Mouse (Mus musculus) MEL (cell line): Measurements from ENCODE around the gene Dock4. TPM values are rescaled to one million over a fixed set of nuclear protein-coding genes. Genes with fewer than 3 reads are reported as not detected.

ENCODE experiments used
- DNase-seq: peaks from one replicate; pipeline ENCODE4 v3.0.0; 2011; ENCODE audit warnings: low read depth, low spot score
- H3K27ac ChIP-seq: 2 replicates; pipeline ENCODE4 v1.5.1; 2012; ENCODE audit warnings: low read depth, mild to moderate bottlenecking, control low read depth, low read length, moderate library complexity; ENCODE audit not compliant: control insufficient read depth
- H3K27me3 ChIP-seq, 2 experiments: fragments of 150-350 bp in 1 of 2; sonication (generic) in 1 of 2; 2 replicates each; pipeline ENCODE4 v1.6.1; 2012; ENCODE audit warnings: low read length in 2 of 2, mild to moderate bottlenecking in 2 of 2, improper control_type of control experiment in 1 of 2, moderate library complexity in 1 of 2; ENCODE audit not compliant: insufficient read depth in 2 of 2, control insufficient read depth in 1 of 2
- H3K36me3 ChIP-seq, 2 experiments: 2 replicates each; pipeline ENCODE4 v1.6.1; 2012 to 2014; ENCODE audit warnings: low read length in 2 of 2, improper control_type of control experiment in 1 of 2, inconsistent platforms in 1 of 2, mild to moderate bottlenecking in 1 of 2; ENCODE audit not compliant: insufficient read depth in 2 of 2, control insufficient read depth in 1 of 2
- H3K4me1 ChIP-seq, 2 experiments: fragments of 150-350 bp in 1 of 2; sonication (generic) in 1 of 2; 2 replicates each; pipeline ENCODE4 v1.6.1; 2012; ENCODE audit warnings: low read length in 2 of 2, improper control_type of control experiment in 1 of 2, mild to moderate bottlenecking in 1 of 2; ENCODE audit not compliant: insufficient read depth in 2 of 2, control insufficient read depth in 1 of 2
- H3K4me3 ChIP-seq, 2 experiments: fragments of 150-350 bp in 1 of 2; sonication (generic) in 1 of 2; 2 replicates each; pipeline ENCODE4 v1.5.1; 2012; ENCODE audit warnings: low read depth in 2 of 2, low read length in 2 of 2, mild to moderate bottlenecking in 2 of 2, moderate library complexity in 2 of 2, control low read depth in 1 of 2, improper control_type of control experiment in 1 of 2; ENCODE audit not compliant: control insufficient read depth in 1 of 2, insufficient read depth in 1 of 2
- H3K79me2 ChIP-seq: 2 replicates; pipeline ENCODE4 v1.6.1; 2012; ENCODE audit warnings: mild to moderate bottlenecking, low read length, moderate library complexity; ENCODE audit not compliant: control insufficient read depth, poor library complexity, insufficient read depth
- H3K9ac ChIP-seq: 2 replicates; pipeline ENCODE4 v1.6.1; 2012; ENCODE audit warnings: low read depth, mild to moderate bottlenecking, control low read depth, low read length, moderate library complexity; ENCODE audit not compliant: control insufficient read depth, poor library complexity, severe bottlenecking
- H3K9me3 ChIP-seq: fragments of 150-350 bp; sonication (generic); replicated peaks from 2 replicates; pipeline ENCODE4 v1.6.1; 2012; ENCODE audit warnings: mild to moderate bottlenecking, low read length, improper control_type of control experiment, moderate library complexity; ENCODE audit not compliant: insufficient read depth
- BHLHE40 ChIP-seq: IDR thresholded peaks from 2 replicates; pipeline ENCODE4 v1.6.1; 2012; ENCODE audit warnings: low read depth, mild to moderate bottlenecking, inconsistent platforms, low read length, improper control_type of control experiment, borderline replicate concordance
- CHD1 ChIP-seq: IDR thresholded peaks from 2 replicates; pipeline ENCODE4 v1.6.1; 2012; ENCODE audit warnings: low read depth, mild to moderate bottlenecking, inconsistent platforms, low read length, improper control_type of control experiment
- CTCF ChIP-seq, 3 experiments: IDR thresholded peaks in 2 of 3; conservative IDR thresholded peaks in 1 of 3; 2 replicates each; pipeline ENCODE4 v1.5.1; 2011 to 2012; ENCODE audit warnings: low read length in 3 of 3, low read depth in 2 of 3, mild to moderate bottlenecking in 2 of 3, improper control_type of control experiment in 1 of 3, inconsistent platforms in 1 of 3, mixed read lengths in 1 of 3, moderate library complexity in 1 of 3; ENCODE audit not compliant: control insufficient read depth in 1 of 3, insufficient read depth in 1 of 3, poor library complexity in 1 of 3, severe bottlenecking in 1 of 3
- E2F4 ChIP-seq: IDR thresholded peaks from 2 replicates; pipeline ENCODE4 v1.6.1; 2011; ENCODE audit warnings: low read depth, low read length, improper control_type of control experiment, borderline replicate concordance
- ELF1 ChIP-seq: IDR thresholded peaks from 2 replicates; pipeline ENCODE4 v1.6.1; 2014; ENCODE audit warnings: low read depth, mild to moderate bottlenecking, inconsistent platforms, low read length, improper control_type of control experiment, moderate library complexity
- GABPA ChIP-seq: IDR thresholded peaks from 2 replicates; pipeline ENCODE4 v1.6.1; 2012; ENCODE audit warnings: low read depth, mild to moderate bottlenecking, inconsistent platforms, low read length, improper control_type of control experiment, moderate library complexity
- GATA1 ChIP-seq: IDR thresholded peaks from 2 replicates; pipeline ENCODE4 v1.6.1; 2011; ENCODE audit warnings: low read depth, low read length, improper control_type of control experiment
- JUND ChIP-seq: IDR thresholded peaks from 2 replicates; pipeline ENCODE4 v1.6.1; 2011; ENCODE audit warnings: low read depth, mild to moderate bottlenecking, improper control_type of control experiment, low read length
- MAX ChIP-seq: IDR thresholded peaks from 2 replicates; pipeline ENCODE4 v1.6.1; 2011; ENCODE audit warnings: low read length, improper control_type of control experiment
- MXI1 ChIP-seq: IDR thresholded peaks from 2 replicates; pipeline ENCODE4 v1.6.1; 2011; ENCODE audit warnings: mild to moderate bottlenecking, low read depth, low read length, improper control_type of control experiment
- MYC ChIP-seq: IDR thresholded peaks from 2 replicates; pipeline ENCODE4 v1.6.1; 2011; ENCODE audit warnings: low read depth, mild to moderate bottlenecking, low read length, improper control_type of control experiment, moderate library complexity
- POLR2A ChIP-seq, 2 experiments: IDR thresholded peaks; 2 replicates each; pipeline ENCODE4 v1.6.1; 2011 to 2012; ENCODE audit warnings: low read length in 2 of 2, mild to moderate bottlenecking in 2 of 2, control low read depth in 1 of 2, improper control_type of control experiment in 1 of 2, low read depth in 1 of 2, moderate library complexity in 1 of 2; ENCODE audit not compliant: control insufficient read depth in 1 of 2, insufficient read depth in 1 of 2, poor library complexity in 1 of 2
- POLR2AphosphoS2 ChIP-seq: IDR thresholded peaks from 2 replicates; pipeline ENCODE4 v1.6.1; 2011; ENCODE audit warnings: low read length, improper control_type of control experiment
- POLR2AphosphoS5 ChIP-seq: IDR thresholded peaks from 2 replicates; pipeline ENCODE4 v1.6.1; 2012; ENCODE audit warnings: low read depth, borderline replicate concordance, mild to moderate bottlenecking, inconsistent platforms, low read length, moderate library complexity, mixed read lengths
- RCOR1 ChIP-seq: IDR thresholded peaks from 2 replicates; pipeline ENCODE4 v1.6.1; 2012; ENCODE audit warnings: low read depth, mild to moderate bottlenecking, inconsistent platforms, low read length, improper control_type of control experiment
- polyA plus RNA-seq, 2 experiments: library from polyadenylated mRNA; stranded (reverse) in 1 of 2; unstranded in 1 of 2; fragments of >175 nt in 1 of 2; fragments of >200 nt in 1 of 2; gene quantifications; 2 replicates each; pipeline versions ENCODE4 v1.2.1 to v1.2.4; 2012; ENCODE audit warnings: low replicate concordance in 2 of 2, low read depth in 1 of 2; ENCODE audit not compliant: insufficient read length in 2 of 2, insufficient read depth in 1 of 2, missing spikeins in 1 of 2
- total RNA-seq: library from RNA; depleted of rRNA; stranded (reverse); fragments of 300-350 nt; gene quantifications from 2 replicates; pipeline ENCODE4 v1.2.3, GENCODE M21; 2012

The Dock4 gene
- total and polyA plus RNA-seq, 3 experiments, result 0.08 to 0.17 TPM; not detected in 1

- Histone ChIP-seq H3K27ac (no peak overlapping the region), H3K27me3 (peaks cover 2 to 3% of the 10 kb centered on the region in 2 experiments; a peak in 3 of 4 replicates), H3K79me2 (no peaks in the 10 kb centered on the region)
- DNase-seq, result no peak
- TF ChIP-seq GATA1 (no peak), E2F4 (no peak), CHD1 (no peak), BHLHE40 (no peak), POLR2A (IDR thresholded peaks at IDR 0.05; ENCODE audit: control insufficient read depth in 1 of 2, insufficient read depth in 1 of 2, low read depth in 1 of 2, low read length in 2 of 2, poor library complexity in 1 of 2) (no peak), ELF1 (no peak), MXI1 (no peak), GABPA (no peak), POLR2AphosphoS5 (no peak), MAX (no peak), MYC (no peak)
- TF ChIP-seq, all 39 proteins: peak for 0
- no peak overlapping the region for H3K9ac ChIP-seq
- H3K4me1 ChIP-seq, result no peaks in the 10 kb centered on the region
- H3K9me3 ChIP-seq, result no peaks in the 10 kb centered on the region
- H3K36me3 ChIP-seq, result no peaks in the 10 kb centered on the region
- H3K4me3 ChIP-seq, result no peak overlapping the region
These were observed 50.6 kb downstream of the Dock4 start for GRCm38 (mm10) chr12:40496387-40496786.

- no peaks in the 10 kb centered on the region for H3K36me3 ChIP-seq
- no peaks in the 10 kb centered on the region for H3K4me1 ChIP-seq
- no peak overlapping the region for H3K9ac ChIP-seq
- peaks cover 0 to 7% of the 10 kb centered on the region in 2 experiments; a peak in 3 of 4 replicates for H3K27me3 ChIP-seq
- no peaks in the 10 kb centered on the region for H3K79me2 ChIP-seq
- H3K9me3 ChIP-seq, result no peaks in the 10 kb centered on the region
- TF ChIP-seq ELF1 (no peak), RCOR1 (no peak), CTCF (IDR thresholded peaks at IDR 0.05 in 2 of 3, conservative IDR thresholded peaks at IDR 0.05 in 1 of 3; ENCODE audit: control insufficient read depth in 1 of 3, insufficient read depth in 1 of 3, low read depth in 2 of 3, low read length in 3 of 3, poor library complexity in 1 of 3, severe bottlenecking in 1 of 3) (no peak), JUND (no peak), MAX (no peak), POLR2AphosphoS2 (no peak)
- no peak overlapping the region for H3K27ac ChIP-seq
- DNase-seq, result no peak
- no peak overlapping the region for H3K4me3 ChIP-seq
These were observed 52.1 kb downstream of the Dock4 start for GRCm38 (mm10) chr12:40497806-40498205.

- Histone ChIP-seq H3K4me1 (no peaks in the 10 kb centered on the region), H3K9me3 (no peaks in the 10 kb centered on the region), H3K9ac (no peak overlapping the region), H3K27me3 (peaks cover 0 to 10% of the 10 kb centered on the region in 2 experiments; a peak in 3 of 4 replicates), H3K4me3 (no peak overlapping the region), H3K79me2 (no peaks in the 10 kb centered on the region), H3K27ac (no peak overlapping the region), H3K36me3 (no peaks in the 10 kb centered on the region)
- no peak for TF ChIP-seq BHLHE40
- DNase-seq, result no peak
These were observed 52.5 kb downstream of the Dock4 start for GRCm38 (mm10) chr12:40498250-40498671.
